Mouse (Mus musculus) forebrain, embryonic 13.5 days (tissue): ENCODE measurements around the gene U2af2. TPM values are rescaled to one million over a fixed set of nuclear protein-coding genes. Genes with fewer than 3 reads are reported as not detected.
A peak's percentile ranks its signal among the peaks of the same experiment; 100 is the strongest.

Experiments used
- ATAC-seq: fragments of 200-750 bp; cut with Nextera tagmentation; 2 replicates; pipeline ENCODE4 v1.8.0; 2017
- H3K27ac ChIP-seq: fragments of 300-500 bp; sonication (generic); 2 replicates; pipeline ENCODE4 v1.5.1; 2015; ENCODE audit warnings: inconsistent platforms, mild to moderate bottlenecking, moderate library complexity
- H3K27me3 ChIP-seq: fragments of 300-500 bp; sonication (generic); 2 replicates; pipeline ENCODE4 v1.6.1; 2015; ENCODE audit warnings: mild to moderate bottlenecking, inconsistent platforms
- H3K36me3 ChIP-seq: fragments of 300-500 bp; sonication (generic); 2 replicates; pipeline ENCODE4 v1.6.1; 2015; ENCODE audit warnings: mild to moderate bottlenecking, inconsistent platforms; ENCODE audit not compliant: poor library complexity, severe bottlenecking
- H3K4me1 ChIP-seq: fragments of 300-500 bp; sonication (generic); 2 replicates; pipeline ENCODE4 v1.6.1; 2015; ENCODE audit warnings: inconsistent platforms
- H3K4me2 ChIP-seq: fragments of 300-500 bp; sonication (generic); 2 replicates; pipeline ENCODE4 v1.6.1; 2015; ENCODE audit warnings: inconsistent platforms, mild to moderate bottlenecking, moderate library complexity
- H3K4me3 ChIP-seq: fragments of 300-500 bp; sonication (generic); 2 replicates; pipeline ENCODE4 v1.5.1; 2015; ENCODE audit warnings: mild to moderate bottlenecking, inconsistent platforms
- H3K9ac ChIP-seq: fragments of 300-500 bp; sonication (generic); 2 replicates; pipeline ENCODE4 v1.6.1; 2015; ENCODE audit warnings: mild to moderate bottlenecking, inconsistent platforms
- H3K9me3 ChIP-seq: fragments of 300-500 bp; sonication (generic); replicated peaks from 2 replicates; pipeline ENCODE4 v1.6.1; 2016; ENCODE audit warnings: inconsistent platforms
- WGBS: fragments of 180-500 bp; shearing (Covaris S2); methylation state at CpG from one replicate; pipeline ENCODE4 v1.1.7; 2015; 5-methylcytosine and 5-hydroxymethylcytosine counted together
- polyA plus RNA-seq: library from polyadenylated mRNA; unstranded; fragments of >200 nt; fragmentation: Nextera tagmentation; extraction: Ambion mirVana; gene quantifications from 2 replicates; pipeline ENCODE4 v1.2.1, GENCODE M21; 2015

Gene U2af2
- polyA plus RNA-seq, 1 experiment from 2014 or later, result 149 TPM

DNA sequence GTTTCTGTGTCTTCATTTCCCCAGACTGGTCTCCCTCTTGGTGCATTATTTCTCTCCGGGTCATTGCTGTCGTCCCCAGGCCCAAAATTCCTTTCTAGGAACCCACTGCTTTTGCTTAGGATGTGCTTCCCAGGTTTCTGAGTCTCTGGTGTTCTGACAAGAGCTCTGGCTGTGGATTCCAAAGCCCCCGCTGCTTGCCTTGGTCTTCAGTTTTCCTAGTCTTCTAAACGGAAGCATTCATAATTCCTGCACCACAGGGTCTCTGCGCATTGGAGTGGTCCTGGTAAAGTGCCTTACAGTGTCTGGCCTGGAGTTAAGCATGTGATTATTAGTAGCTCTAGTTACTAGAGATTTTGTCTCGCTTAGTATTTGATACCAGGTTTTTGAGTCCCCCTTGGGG lies 18.9 kb downstream of the U2af2 start:
- WGBS, result 21% methylated on average over 6 of the region's 6 CpGs
- Histone ChIP-seq H3K27ac (peak overlapping the region; percentile 88), H3K4me3 (peak overlapping the region; percentile 98), H3K36me3 (peaks cover 63% of the 10 kb centered on the region), H3K27me3 (no peaks in the 10 kb centered on the region), H3K9me3 (no peaks in the 10 kb centered on the region), H3K4me1 (peaks cover 20% of the 10 kb centered on the region), H3K4me2 (peak overlapping the region; percentile 93), H3K9ac (peak overlapping the region; percentile 99)
- ATAC-seq, result no peak

DNA sequence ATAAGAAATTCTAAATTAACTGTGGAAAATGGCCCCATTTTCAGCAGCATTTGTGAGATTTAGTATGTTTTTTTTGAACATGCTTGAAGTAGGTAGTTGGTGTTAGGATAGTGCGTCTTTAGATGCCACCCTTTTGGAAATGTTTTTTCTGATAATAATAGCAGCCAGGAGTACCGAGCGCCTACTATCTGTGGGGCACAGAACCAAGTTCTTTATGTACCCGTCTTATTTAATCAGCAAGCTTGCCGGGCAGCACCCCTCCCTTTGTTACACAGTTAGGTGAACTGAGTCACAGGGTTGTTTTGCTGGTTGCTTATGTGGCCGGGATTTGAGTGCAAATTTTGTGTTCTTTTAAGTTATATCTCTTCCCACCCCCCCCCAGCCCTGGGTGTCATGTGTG lies 19.3 kb downstream of the U2af2 start:
- peaks cover 63% of the 10 kb centered on the region for H3K36me3 ChIP-seq
- H3K4me3 ChIP-seq, result peak overlapping the region; percentile 98
- H3K9ac ChIP-seq, result peak overlapping the region; percentile 99
- 67% methylated on average over 6 of the region's 6 CpGs for WGBS
- H3K9me3 ChIP-seq, result no peaks in the 10 kb centered on the region
- no peaks in the 10 kb centered on the region for H3K27me3 ChIP-seq
- ATAC-seq, result no peak
- H3K27ac ChIP-seq, result no peak overlapping the region
- H3K4me1 ChIP-seq, result peaks cover 20% of the 10 kb centered on the region
- peak overlapping the region; percentile 93 for H3K4me2 ChIP-seq

DNA sequence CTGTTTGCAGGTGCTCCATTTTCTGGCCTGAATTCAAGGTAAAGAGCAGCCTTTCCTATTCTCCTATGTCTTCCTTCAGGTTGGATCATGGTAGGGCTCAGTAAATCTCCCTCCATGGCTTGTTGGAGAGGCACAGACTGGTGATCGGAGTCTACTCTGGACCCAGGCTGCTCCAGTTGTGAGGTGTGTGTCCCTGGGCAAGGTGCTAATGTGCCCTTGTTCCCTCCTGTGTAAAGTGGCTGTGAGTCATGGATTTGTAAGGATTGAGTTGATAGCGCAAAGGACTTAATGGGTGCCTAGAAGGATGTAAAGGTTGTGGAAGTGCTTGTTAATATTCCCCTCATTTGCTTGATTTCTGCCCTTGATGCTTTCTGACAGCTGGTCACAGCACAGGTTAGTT lies 20.0 kb downstream of the U2af2 start:
- ATAC-seq, result no peak
- Histone ChIP-seq H3K9me3 (no peaks in the 10 kb centered on the region), H3K36me3 (peaks cover 59% of the 10 kb centered on the region), H3K4me1 (peaks cover 20% of the 10 kb centered on the region), H3K27ac (no peak overlapping the region), H3K4me2 (peak overlapping the region; percentile 93; the same call in 1 of the 2 replicates), H3K27me3 (no peaks in the 10 kb centered on the region), H3K4me3 (0 out of 2 replicates have a peak overlapping the region, but pooled peaks have one; percentile 98), H3K9ac (no peak overlapping the region)
- 94% methylated on average over 2 of the region's 2 CpGs for WGBS

DNA sequence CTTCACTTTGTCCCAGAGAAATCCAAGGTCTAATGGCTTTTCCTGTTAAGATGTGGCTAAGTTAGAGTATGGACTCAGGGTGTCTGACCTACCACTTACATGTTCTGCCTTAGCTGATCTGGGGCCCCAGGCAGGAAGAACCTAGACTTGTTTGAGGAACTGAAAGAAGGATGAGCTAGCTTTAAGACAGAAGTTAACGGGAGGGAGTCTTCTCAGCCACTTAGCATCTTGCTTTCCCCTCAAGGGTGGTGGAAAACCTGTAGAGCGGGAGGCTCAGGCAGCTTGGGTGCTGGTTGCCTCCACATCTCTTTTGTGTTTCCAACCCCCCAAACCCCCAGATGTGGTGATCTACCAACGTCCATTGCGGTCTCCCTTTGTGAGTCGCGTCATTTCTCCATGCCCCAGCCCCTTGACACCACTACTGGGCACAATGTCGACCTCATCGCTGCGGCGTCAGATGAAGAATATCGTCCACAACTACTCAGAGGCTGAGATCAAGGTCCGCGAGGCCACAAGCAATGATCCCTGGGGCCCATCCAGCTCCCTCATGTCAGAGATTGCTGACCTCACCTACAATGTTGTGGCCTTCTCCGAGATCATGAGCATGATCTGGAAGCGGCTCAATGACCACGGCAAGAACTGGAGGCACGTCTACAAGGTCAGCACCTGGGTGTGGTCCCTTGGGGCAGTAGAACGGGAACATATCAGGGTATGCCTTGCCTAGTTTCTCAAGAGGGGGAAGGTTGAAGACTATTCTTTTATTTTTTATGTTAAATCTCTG lies 21.6 kb downstream of the U2af2 start:
- no peak for ATAC-seq
- Histone ChIP-seq H3K36me3 (peaks cover 47% of the 10 kb centered on the region), H3K4me1 (peaks cover 26% of the 10 kb centered on the region), H3K27ac (no peak overlapping the region), H3K27me3 (no peaks in the 10 kb centered on the region), H3K4me3 (no peak overlapping the region), H3K9ac (no peak overlapping the region), H3K9me3 (no peaks in the 10 kb centered on the region), H3K4me2 (no peak overlapping the region)
- WGBS, result 94% methylated on average over 18 of the region's 18 CpGs

DNA sequence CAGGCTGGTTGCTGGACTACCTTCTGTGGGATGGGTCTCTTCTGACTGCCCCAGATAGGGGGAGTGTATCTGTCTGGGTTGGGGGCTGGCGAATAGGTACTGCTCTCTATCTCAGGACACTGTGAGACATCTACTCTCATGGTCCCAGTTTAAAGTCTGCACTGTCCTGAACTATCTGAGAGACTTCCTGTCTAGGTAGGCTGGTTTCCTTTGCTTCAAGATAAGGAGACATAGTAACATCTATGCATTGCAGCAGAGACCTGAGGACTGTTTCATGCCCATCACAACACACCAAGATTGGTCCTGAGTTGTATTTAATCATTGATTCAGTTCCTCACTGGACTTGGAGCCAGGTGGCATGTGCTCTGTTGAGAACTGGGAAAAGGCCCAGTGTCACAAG lies 23.6 kb downstream of the U2af2 start:
- no peak overlapping the region for H3K9ac ChIP-seq
- peaks cover 54% of the 10 kb centered on the region for H3K36me3 ChIP-seq
- ATAC-seq, result no peak
- no peaks in the 10 kb centered on the region for H3K9me3 ChIP-seq
- WGBS, result 91% methylated on average over 1 of the region's 1 CpGs
- no peak overlapping the region for H3K4me2 ChIP-seq
- H3K27ac ChIP-seq, result no peak overlapping the region
- no peaks in the 10 kb centered on the region for H3K27me3 ChIP-seq
- H3K4me1 ChIP-seq, result peaks cover 26% of the 10 kb centered on the region
- H3K4me3 ChIP-seq, result no peak overlapping the region

DNA sequence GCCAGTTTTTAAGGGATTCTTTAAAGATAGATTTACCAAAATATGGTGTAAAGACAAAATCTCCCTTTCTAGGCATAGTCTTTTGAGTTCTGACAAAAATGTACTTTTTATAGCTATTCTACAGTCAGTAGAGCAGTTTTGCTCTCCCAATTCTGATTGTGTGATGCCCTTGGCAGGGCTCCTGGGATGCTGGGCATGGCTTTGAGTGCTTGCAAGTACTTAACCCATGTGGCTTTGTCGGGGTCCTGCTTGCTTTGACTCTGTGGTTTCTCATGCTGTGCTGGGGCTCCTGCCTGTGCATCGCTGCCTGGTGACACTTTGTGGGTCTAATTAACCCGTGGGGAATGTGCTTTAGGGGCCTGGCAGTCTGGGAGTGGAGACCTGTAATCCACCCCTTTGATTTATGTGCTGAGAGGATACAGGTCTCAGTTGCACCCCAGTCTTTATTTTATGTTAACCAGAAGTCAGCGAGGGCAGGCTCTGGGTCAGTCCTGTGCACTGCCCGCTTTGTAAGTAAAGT lies 25.0 kb downstream of the U2af2 start:
- Histone ChIP-seq H3K4me1 (peaks cover 14% of the 10 kb centered on the region), H3K36me3 (peaks cover 65% of the 10 kb centered on the region), H3K4me2 (no peak overlapping the region), H3K4me3 (no peak overlapping the region), H3K27ac (no peak overlapping the region), H3K9ac (no peak overlapping the region), H3K27me3 (no peaks in the 10 kb centered on the region), H3K9me3 (no peaks in the 10 kb centered on the region)
- no peak for ATAC-seq
- WGBS, result 83% methylated on average over 5 of the region's 5 CpGs

DNA sequence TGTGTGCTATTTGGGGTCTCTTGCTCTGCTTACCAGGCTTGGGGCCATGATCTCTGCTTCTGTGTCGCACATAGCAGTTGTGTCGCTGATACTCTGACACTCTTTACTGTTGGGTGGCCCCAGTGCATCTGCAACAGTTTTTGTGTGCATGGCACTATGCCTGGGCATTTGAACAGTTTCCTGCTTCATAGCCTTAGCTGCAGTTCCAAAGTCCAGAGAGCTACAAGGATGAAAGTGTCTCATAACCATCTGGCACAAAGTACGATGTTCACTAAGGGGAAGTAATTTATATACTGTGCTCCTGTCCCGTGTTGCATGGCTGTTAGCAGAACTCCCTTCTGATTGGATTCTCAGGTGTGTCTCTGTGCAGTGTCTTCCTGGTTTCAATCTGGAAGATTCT lies 25.9 kb downstream of the U2af2 start:
- 90% methylated on average over 4 of the region's 4 CpGs for WGBS
- no peak for ATAC-seq
- Histone ChIP-seq H3K4me3 (no peak overlapping the region), H3K4me2 (no peak overlapping the region), H3K4me1 (peaks cover 8% of the 10 kb centered on the region; the same call in 1 of the 2 replicates), H3K9me3 (no peaks in the 10 kb centered on the region), H3K27me3 (no peaks in the 10 kb centered on the region), H3K27ac (no peak overlapping the region), H3K36me3 (peaks cover 72% of the 10 kb centered on the region), H3K9ac (no peak overlapping the region)

DNA sequence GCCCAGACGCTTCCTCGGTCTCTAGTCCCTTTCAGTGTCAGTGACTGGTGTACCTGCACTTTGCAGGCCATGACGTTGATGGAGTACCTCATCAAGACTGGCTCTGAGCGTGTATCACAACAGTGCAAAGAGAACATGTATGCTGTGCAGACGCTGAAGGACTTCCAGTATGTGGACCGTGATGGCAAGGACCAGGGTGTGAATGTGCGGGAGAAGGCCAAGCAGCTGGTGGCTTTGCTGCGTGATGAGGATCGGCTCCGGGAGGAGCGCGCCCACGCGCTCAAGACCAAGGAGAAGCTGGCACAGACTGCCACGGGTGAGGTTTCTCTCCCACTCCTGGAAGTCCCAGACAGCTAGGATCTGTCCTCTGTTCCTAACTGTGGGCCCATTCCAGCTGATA lies 27.9 kb downstream of the U2af2 start:
- Histone ChIP-seq H3K27ac (no peak overlapping the region), H3K27me3 (no peaks in the 10 kb centered on the region), H3K4me3 (no peak overlapping the region), H3K36me3 (peaks cover 75% of the 10 kb centered on the region), H3K4me2 (no peak overlapping the region), H3K9me3 (no peaks in the 10 kb centered on the region), H3K4me1 (peaks cover 8% of the 10 kb centered on the region; the same call in 1 of the 2 replicates), H3K9ac (no peak overlapping the region)
- no peak for ATAC-seq
- 96% methylated on average over 15 of the region's 15 CpGs for WGBS

DNA sequence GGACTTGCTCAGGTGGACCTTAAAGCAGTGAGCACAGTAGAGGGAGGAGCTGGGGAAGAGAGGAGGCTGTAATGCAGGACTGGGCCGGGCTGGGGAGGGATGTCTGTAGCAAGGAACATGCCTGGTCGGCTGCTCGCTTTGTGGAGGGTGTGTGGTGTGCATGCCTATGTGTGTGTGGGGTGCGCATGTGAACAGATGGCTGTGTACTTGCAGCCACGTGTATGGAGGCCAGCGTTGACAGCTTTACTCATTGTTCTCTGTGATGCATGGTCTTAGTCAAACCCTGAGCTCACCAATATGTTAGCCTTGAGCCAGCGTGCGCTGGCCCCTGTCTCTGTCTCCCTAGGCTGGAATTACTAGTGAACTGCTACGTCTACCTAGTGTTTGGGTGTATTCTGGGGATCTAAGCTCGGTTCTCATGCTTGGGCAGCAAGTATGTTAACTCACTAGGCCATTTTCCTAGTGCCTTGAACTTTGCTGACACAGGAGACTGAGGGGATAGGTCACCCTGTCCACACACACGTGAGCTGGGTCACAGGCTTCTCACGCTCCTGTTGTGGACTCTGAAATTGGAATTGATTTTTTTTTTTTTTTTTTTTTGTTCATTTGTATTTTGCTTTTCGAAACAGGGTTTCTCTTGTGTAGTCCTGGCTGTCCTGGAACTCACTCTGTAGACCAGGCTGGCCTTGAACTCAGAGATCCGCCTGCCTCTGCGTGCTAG lies 29.2 kb downstream of the U2af2 start:
- no peak overlapping the region for H3K9ac ChIP-seq
- no peaks in the 10 kb centered on the region for H3K9me3 ChIP-seq
- no peak overlapping the region for H3K4me2 ChIP-seq
- H3K27me3 ChIP-seq, result no peaks in the 10 kb centered on the region
- H3K36me3 ChIP-seq, result peaks cover 76% of the 10 kb centered on the region
- 92% methylated on average over 15 of the region's 15 CpGs for WGBS
- H3K27ac ChIP-seq, result no peak overlapping the region
- no peak for ATAC-seq
- H3K4me1 ChIP-seq, result peaks cover 8% of the 10 kb centered on the region; the same call in 1 of the 2 replicates
- no peak overlapping the region for H3K4me3 ChIP-seq

DNA sequence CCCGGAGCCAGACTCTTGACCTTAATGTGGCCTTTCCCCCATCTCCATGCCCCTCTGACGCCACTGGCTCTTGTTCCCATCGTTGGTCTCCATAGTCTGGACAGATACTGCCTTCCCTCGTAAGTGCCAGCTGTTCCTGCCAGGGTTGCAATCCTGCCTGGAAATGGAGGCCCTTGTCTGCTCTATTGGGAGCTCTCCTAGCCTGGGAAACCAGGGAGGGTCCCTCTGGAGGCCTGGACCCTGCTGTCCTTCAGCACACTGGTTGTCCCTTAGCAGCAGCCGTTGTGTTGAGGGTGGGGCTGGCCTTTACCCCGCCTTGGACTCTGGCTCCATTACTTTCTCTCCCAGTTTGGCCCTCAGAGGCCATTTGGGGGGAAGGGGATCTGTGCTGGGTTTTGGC lies 30.4 kb downstream of the U2af2 start:
- no peak overlapping the region for H3K4me2 ChIP-seq
- no peak for ATAC-seq
- peaks cover 86% of the 10 kb centered on the region for H3K36me3 ChIP-seq

DNA sequence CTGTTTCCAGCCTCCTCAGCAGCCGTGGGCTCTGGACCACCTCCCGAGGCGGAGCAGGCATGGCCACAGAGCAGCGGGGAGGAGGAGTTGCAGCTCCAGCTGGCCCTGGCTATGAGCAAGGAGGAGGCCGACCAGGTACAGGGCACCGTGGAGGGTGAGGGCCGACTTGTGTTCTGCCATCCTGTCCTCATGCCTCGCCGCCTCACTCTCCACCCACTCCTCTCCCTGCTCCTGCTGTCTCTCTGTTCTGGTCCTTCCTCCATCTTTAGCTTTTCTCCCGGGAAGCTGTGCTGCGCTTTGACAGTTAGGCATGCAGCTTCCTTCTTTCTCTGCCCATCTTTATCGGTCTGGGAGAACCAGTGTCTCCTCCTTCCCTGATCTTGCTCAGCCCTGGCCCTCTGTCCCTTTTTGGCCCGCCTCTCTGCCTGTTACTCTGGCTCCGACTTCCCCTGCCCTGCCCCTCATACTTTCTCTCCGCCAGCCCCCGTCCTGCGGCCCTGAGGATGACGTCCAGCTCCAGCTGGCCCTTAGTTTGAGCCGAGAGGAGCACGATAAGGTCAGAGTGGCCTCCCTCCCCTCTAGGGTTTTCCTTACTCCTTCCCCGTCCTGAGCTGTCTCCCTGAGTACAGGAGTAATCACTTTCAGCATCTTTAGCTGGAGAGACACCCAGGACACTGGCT lies 31.0 kb downstream of the U2af2 start:
- Histone ChIP-seq H3K9me3 (no peaks in the 10 kb centered on the region), H3K4me2 (no peak overlapping the region), H3K27me3 (no peaks in the 10 kb centered on the region), H3K4me1 (peaks cover 4% of the 10 kb centered on the region; the same call in 1 of the 2 replicates), H3K4me3 (no peak overlapping the region), H3K27ac (no peak overlapping the region), H3K9ac (no peak overlapping the region), H3K36me3 (peaks cover 88% of the 10 kb centered on the region)
- ATAC-seq, result no peak
- WGBS, result 88% methylated on average over 21 of the region's 21 CpGs

More for the DNA sequence above, 30.4 kb downstream of the U2af2 start:
- Histone ChIP-seq H3K9ac (no peak overlapping the region), H3K9me3 (no peaks in the 10 kb centered on the region), H3K4me3 (no peak overlapping the region), H3K27me3 (no peaks in the 10 kb centered on the region), H3K4me1 (peaks cover 8% of the 10 kb centered on the region; the same call in 1 of the 2 replicates), H3K27ac (no peak overlapping the region)
- WGBS, result 88% methylated on average over 6 of the region's 6 CpGs

DNA sequence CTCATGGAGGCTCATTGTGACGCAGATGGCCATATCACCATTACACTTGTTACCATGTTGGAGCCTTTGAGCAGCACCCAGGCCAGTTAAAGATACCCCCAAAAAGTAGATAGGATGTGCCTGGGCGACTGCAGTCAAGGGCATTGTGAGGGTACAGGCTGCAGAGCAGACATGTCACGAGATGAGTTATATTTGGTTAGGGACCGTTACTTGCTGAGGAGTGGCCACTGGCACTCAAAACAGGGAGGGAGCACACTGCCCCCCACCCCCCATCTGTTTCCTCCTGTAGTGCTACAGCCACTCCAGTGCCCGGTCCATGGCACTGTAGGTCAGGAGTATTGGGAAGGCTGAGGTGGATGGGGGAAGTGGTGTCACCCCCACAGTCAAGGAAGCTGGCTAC lies 36.8 kb downstream of the U2af2 start:
- H3K4me3 ChIP-seq, result no peak overlapping the region
- no peaks in the 10 kb centered on the region for H3K4me1 ChIP-seq
- no peak overlapping the region for H3K27ac ChIP-seq
- ATAC-seq, result no peak
- peaks cover 63% of the 10 kb centered on the region for H3K36me3 ChIP-seq
- H3K9ac ChIP-seq, result no peak overlapping the region
- WGBS, result 95% methylated on average over 5 of the region's 5 CpGs
- no peaks in the 10 kb centered on the region for H3K9me3 ChIP-seq
- H3K4me2 ChIP-seq, result no peak overlapping the region
- no peaks in the 10 kb centered on the region for H3K27me3 ChIP-seq
